20 mouse cellular contexts compared by ENCODE assay signal in genomic region chr8:98628151-98628550, GRCm38 (mm10).
DNase-seq lines count a peak whose midpoint lies in the region; ATAC-seq lines count a peak whose summit lies in the region.
"Had no signal": no experiment of that assay in that cellular context is flagged by ENCODE, and none has a peak within 500 bp of the region (broad histone marks: within the 10 kb centered on the region; RNA-seq: fewer than 3 reads in every experiment).

No protein-coding gene starts in this region.

- ATAC-seq in monocyte, adult 5-6 weeks (replicated peaks; ENCODE audit: insufficient number of reproducible peaks, low FRiP score, low TSS enrichment, poor library complexity, severe bottlenecking), result no peak
- ATAC-seq: CD4-positive, CD25-positive, alpha-beta regulatory T cell, adult 4 months; forebrain, embryonic 16.5 days; hindbrain, embryonic 16.5 days had no signal

- DNase-seq in retina, embryonic 14.5 days (ENCODE audit: low spot score), result peak; percentile 3
- no peak for DNase-seq in retina, postnatal 1 day
- DNase-seq in layer of hippocampus, adult 18-20 months (ENCODE audit: low spot score in 2 of 2), result peak; percentile 22 to 76
- peak; percentile 18 to 50 for DNase-seq in layer of hippocampus, adult 8-10 months (ENCODE audit: low spot score in 2 of 2)
- DNase-seq in layer of hippocampus, postnatal 14 days (ENCODE audit: low spot score in 2 of 2), result peak; percentile 6 to 57
- no peak for DNase-seq in T-cell, adult 2 months (ENCODE audit: low spot score)
- no peak for DNase-seq in gastrocnemius, adult 18-20 months (ENCODE audit: low spot score)
- DNase-seq: adrenal gland, postnatal 14 days; cerebellum, adult 11-12 months; cerebellum, adult 8-10 months; cerebellum, postnatal 36 days; embryo, embryonic 11 days; gastrocnemius, postnatal 25 days; heart, adult 18-20 months; heart, postnatal 10 days; heart, postnatal 36 days had no signal

Comparison
In these comparisons a context has a peak if more than half of its experiments do, and no peak if none do; other contexts are left out.
1. DNase-seq: peak in retina, embryonic 14.5 days (single experiment), layer of hippocampus, adult 18-20 months (2 of 2), layer of hippocampus, adult 8-10 months (2 of 2) and layer of hippocampus, postnatal 14 days (2 of 2); none in retina, postnatal 1 day (single experiment), T-cell, adult 2 months (single experiment) and gastrocnemius, adult 18-20 months (single experiment).